In genomic region chr1:171252415-171252814, GRCm38 (mm10) we compare ENCODE assay signal across 9 mouse cellular contexts. TPM values are rescaled to one million over a fixed set of nuclear protein-coding genes. Genes with fewer than 3 reads are reported as not detected.
A peak's percentile ranks its signal among the peaks of the same experiment; 100 is the strongest.
DNase-seq lines count a peak whose midpoint lies in the region; ATAC-seq and TF ChIP-seq lines count a peak whose summit lies in the region.
"Had no signal": no experiment of that assay in that cellular context is flagged by ENCODE, and none has a peak within 500 bp of the region (broad histone marks: within the 10 kb centered on the region; RNA-seq: fewer than 3 reads in every experiment).

No protein-coding gene starts in this region.

- H3K9me3 ChIP-seq in kidney, postnatal 0 days (replicated peaks; ENCODE audit: low read length), result no peaks in the 10 kb centered on the region
- H3K9me3 ChIP-seq in embryonic facial prominence, embryonic 14.5 days (ENCODE audit: control insufficient read depth, low read length), result no peaks in the 10 kb centered on the region
- no peaks in the 10 kb centered on the region for H3K9me3 ChIP-seq in hindbrain, postnatal 0 days (ENCODE audit: low read length)
- H3K9me3 ChIP-seq in neural tube, embryonic 12.5 days, result no peaks in the 10 kb centered on the region

- ATAC-seq in kidney, postnatal 0 days (replicated peaks; ENCODE audit: low FRiP score, low read depth), result no peak
- ATAC-seq in embryonic facial prominence, embryonic 14.5 days (ENCODE audit: low read depth), result peak; percentile 0; the same call in 1 of the 2 replicates
- no peak for ATAC-seq in hindbrain, postnatal 0 days
- ATAC-seq in neural tube, embryonic 12.5 days (ENCODE audit: low FRiP score, low read depth), result no peak
- ATAC-seq in monocyte, adult 5-6 weeks (replicated peaks; ENCODE audit: insufficient number of reproducible peaks, low FRiP score, low TSS enrichment, poor library complexity, severe bottlenecking), result no peak

- WGBS in kidney, postnatal 0 days, result 46% methylated on average over 17 of the region's 17 CpGs
- WGBS in kidney, adult 2 months, result 73% methylated on average over 17 of the region's 17 CpGs
- WGBS in embryonic facial prominence, embryonic 14.5 days, result 30% methylated on average over 17 of the region's 17 CpGs
- 43% methylated on average over 17 of the region's 17 CpGs for WGBS in hindbrain, postnatal 0 days
- WGBS in neural tube, embryonic 12.5 days, result 60% methylated on average over 17 of the region's 17 CpGs

- H3K9ac ChIP-seq in kidney, postnatal 0 days (ENCODE audit: low read depth, low read length), result peak overlapping the region; percentile 60
- peak overlapping the region; percentile 63 for H3K9ac ChIP-seq in embryonic facial prominence, embryonic 14.5 days (ENCODE audit: low read depth, low read length)
- peak overlapping the region; percentile 24; the same call in 1 of the 2 replicates for H3K9ac ChIP-seq in hindbrain, postnatal 0 days (replicated peaks; ENCODE audit: low read length)
- H3K9ac ChIP-seq in neural tube, embryonic 12.5 days, result no peak overlapping the region

- H3K27me3 ChIP-seq in kidney, postnatal 0 days (ENCODE audit: insufficient read depth, low read length), result no peaks in the 10 kb centered on the region
- no peaks in the 10 kb centered on the region for H3K27me3 ChIP-seq in kidney, adult 2 months (replicated peaks; ENCODE audit: control insufficient read depth, insufficient read depth, low read length)
- H3K27me3 ChIP-seq in embryonic facial prominence, embryonic 14.5 days (replicated peaks; ENCODE audit: control insufficient read depth, insufficient read depth, low read length), result no peaks in the 10 kb centered on the region
- no peaks in the 10 kb centered on the region for H3K27me3 ChIP-seq in hindbrain, postnatal 0 days (ENCODE audit: insufficient read depth, low read length)
- no peaks in the 10 kb centered on the region for H3K27me3 ChIP-seq in neural tube, embryonic 12.5 days (replicated peaks)

- H3K4me3 ChIP-seq in kidney, postnatal 0 days (replicated peaks; ENCODE audit: low read depth, low read length), result 0 out of 2 replicates have a peak overlapping the region, but pooled peaks have one; percentile 33
- no peak overlapping the region for H3K4me3 ChIP-seq in kidney, adult 2 months (ENCODE audit: insufficient read depth, low read depth, low read length)
- peak overlapping the region; percentile 46 for H3K4me3 ChIP-seq in embryonic facial prominence, embryonic 14.5 days (ENCODE audit: low read depth, low read length)
- no peak overlapping the region for H3K4me3 ChIP-seq in hindbrain, postnatal 0 days (ENCODE audit: low read length)
- no peak overlapping the region for H3K4me3 ChIP-seq in neural tube, embryonic 12.5 days

- no peak for TF ChIP-seq POLR2A in kidney, adult 2 months (IDR thresholded peaks at IDR 0.05; ENCODE audit: low read depth, low read length)

- peak overlapping the region; percentile 75 for H3K4me2 ChIP-seq in kidney, postnatal 0 days (ENCODE audit: low read length)
- H3K4me2 ChIP-seq in embryonic facial prominence, embryonic 14.5 days (ENCODE audit: low read depth, low read length), result peak overlapping the region; percentile 80
- peak overlapping the region; percentile 58 for H3K4me2 ChIP-seq in hindbrain, postnatal 0 days (ENCODE audit: low read depth, low read length)
- H3K4me2 ChIP-seq in neural tube, embryonic 12.5 days (replicated peaks), result peak overlapping the region; percentile 58

- no peaks in the 10 kb centered on the region for H3K36me3 ChIP-seq in kidney, postnatal 0 days (ENCODE audit: insufficient read depth, low read length)
- no peaks in the 10 kb centered on the region for H3K36me3 ChIP-seq in kidney, adult 2 months (ENCODE audit: control insufficient read depth, insufficient read depth, low read length)
- H3K36me3 ChIP-seq in embryonic facial prominence, embryonic 14.5 days (ENCODE audit: control insufficient read depth, insufficient read depth, low read length), result peaks cover 37% of the 10 kb centered on the region
- H3K36me3 ChIP-seq in hindbrain, postnatal 0 days (ENCODE audit: insufficient read depth, low read length), result no peaks in the 10 kb centered on the region
- no peaks in the 10 kb centered on the region for H3K36me3 ChIP-seq in neural tube, embryonic 12.5 days

- no peak for DNase-seq in kidney, postnatal 0 days (ENCODE audit: low spot score)
- no peak for DNase-seq in kidney, adult 2 months
- no peak for DNase-seq in embryonic facial prominence, embryonic 14.5 days (ENCODE audit: low spot score)
- peak; percentile 58 for DNase-seq in hindbrain, postnatal 0 days (ENCODE audit: low spot score)
- DNase-seq in spleen, postnatal 36 days (ENCODE audit: low spot score in 2 of 2), result no peak
- DNase-seq in lung, adult 18-20 months, result no peak

- peaks cover 29% of the 10 kb centered on the region for H3K4me1 ChIP-seq in kidney, postnatal 0 days (replicated peaks; ENCODE audit: insufficient read depth, low read length)
- H3K4me1 ChIP-seq in kidney, adult 2 months (ENCODE audit: control insufficient read depth, insufficient read depth, low read length), result no peaks in the 10 kb centered on the region
- H3K4me1 ChIP-seq in embryonic facial prominence, embryonic 14.5 days (ENCODE audit: control insufficient read depth, insufficient read depth, low read length), result peaks cover 42% of the 10 kb centered on the region
- H3K4me1 ChIP-seq in hindbrain, postnatal 0 days (ENCODE audit: insufficient read depth, low read length), result peaks cover 24% of the 10 kb centered on the region
- peaks cover 43% of the 10 kb centered on the region for H3K4me1 ChIP-seq in neural tube, embryonic 12.5 days

- no peak for TF ChIP-seq CTCF in kidney, postnatal 0 days (IDR thresholded peaks at IDR 0.05; ENCODE audit: low read depth)
- no peak for TF ChIP-seq CTCF in kidney, adult 2 months (conservative IDR thresholded peaks at IDR 0.05; ENCODE audit: insufficient read depth, insufficient read length, low read depth, low read length)
- no peak for TF ChIP-seq CTCF in hindbrain, postnatal 0 days (IDR thresholded peaks at IDR 0.05; ENCODE audit: low read depth)

- H3K27ac ChIP-seq in kidney, postnatal 0 days, result peak overlapping the region; percentile 86
- H3K27ac ChIP-seq in kidney, adult 2 months (ENCODE audit: insufficient read depth, low read depth, low read length), result no peak overlapping the region
- peak overlapping the region; percentile 93 for H3K27ac ChIP-seq in embryonic facial prominence, embryonic 14.5 days (replicated peaks; ENCODE audit: low read depth, low read length)
- peak overlapping the region; percentile 64; the same call in 1 of the 2 replicates for H3K27ac ChIP-seq in hindbrain, postnatal 0 days
- H3K27ac ChIP-seq in neural tube, embryonic 12.5 days, result no peak overlapping the region
- H3K27ac ChIP-seq: macrophage had no signal

RNA-seq across cellular contexts. Expression of gene Ndufs2, which starts 1.2 kb away (rescaled TPM):
- 375 and 405 TPM in 2 replicates for polyA plus RNA-seq in kidney, postnatal 0 days (2015; fragmentation: Nextera tagmentation; extraction: Ambion mirVana)
- polyA plus RNA-seq in kidney, adult 2 months (2012; rRNA removed), result 374 and 559 TPM in 2 replicates
- 233 and 246 TPM in 2 replicates for polyA plus RNA-seq in embryonic facial prominence, embryonic 14.5 days (2014; fragmentation: Nextera tagmentation; extraction: Ambion mirVana)
- total RNA-seq in hindbrain, postnatal 0 days (2014; rRNA removed), result 234 and 269 TPM in 2 replicates
- polyA plus RNA-seq in hindbrain, postnatal 0 days (2015; fragmentation: Nextera tagmentation; extraction: Ambion mirVana), result 279 and 286 TPM in 2 replicates
- polyA plus RNA-seq in neural tube, embryonic 12.5 days (2016; fragmentation: Nextera tagmentation; extraction: Ambion mirVana), result 233 and 247 TPM in 2 replicates
- 172 to 231 TPM (median 231 TPM) in 3 replicates for total RNA-seq in monocyte, adult 5-6 weeks (2017)

RNA-seq across cellular contexts. Expression of gene Adamts4, which starts 2.2 kb away (rescaled TPM):
- 5.2 and 7.0 TPM in 2 replicates for polyA plus RNA-seq in kidney, postnatal 0 days (2015; fragmentation: Nextera tagmentation; extraction: Ambion mirVana)
- polyA plus RNA-seq in kidney, adult 2 months (2012; rRNA removed), result 1.2 and 1.5 TPM in 2 replicates
- 11.7 and 13.1 TPM in 2 replicates for polyA plus RNA-seq in embryonic facial prominence, embryonic 14.5 days (2014; fragmentation: Nextera tagmentation; extraction: Ambion mirVana)
- 7.4 and 8.9 TPM in 2 replicates for total RNA-seq in hindbrain, postnatal 0 days (2014; rRNA removed)
- 4.4 and 5.1 TPM in 2 replicates for polyA plus RNA-seq in hindbrain, postnatal 0 days (2015; fragmentation: Nextera tagmentation; extraction: Ambion mirVana)
- polyA plus RNA-seq in neural tube, embryonic 12.5 days (2016; fragmentation: Nextera tagmentation; extraction: Ambion mirVana), result 6.2 and 6.3 TPM in 2 replicates
- not detected in 3 replicates for total RNA-seq in monocyte, adult 5-6 weeks (2017)

RNA-seq across cellular contexts. Expression of gene B4galt3, which starts 17.7 kb away (rescaled TPM):
- 63.9 and 72.0 TPM in 2 replicates for polyA plus RNA-seq in kidney, postnatal 0 days (2015; fragmentation: Nextera tagmentation; extraction: Ambion mirVana)
- polyA plus RNA-seq in kidney, adult 2 months (2012; rRNA removed), result 58.9 and 67.7 TPM in 2 replicates
- 60.2 and 64.0 TPM in 2 replicates for polyA plus RNA-seq in embryonic facial prominence, embryonic 14.5 days (2014; fragmentation: Nextera tagmentation; extraction: Ambion mirVana)
- 80.5 and 101 TPM in 2 replicates for total RNA-seq in hindbrain, postnatal 0 days (2014; rRNA removed)
- 88.8 and 91.9 TPM in 2 replicates for polyA plus RNA-seq in hindbrain, postnatal 0 days (2015; fragmentation: Nextera tagmentation; extraction: Ambion mirVana)
- polyA plus RNA-seq in neural tube, embryonic 12.5 days (2016; fragmentation: Nextera tagmentation; extraction: Ambion mirVana), result 88.3 and 95.6 TPM in 2 replicates
- total RNA-seq in monocyte, adult 5-6 weeks (2017), result 32.4 to 35.5 TPM (median 34.3 TPM) in 3 replicates

RNA-seq across cellular contexts. Expression of gene Fcer1g, which starts 18.2 kb away (rescaled TPM):
- polyA plus RNA-seq in kidney, postnatal 0 days (2015; fragmentation: Nextera tagmentation; extraction: Ambion mirVana), result 38.8 and 50.1 TPM in 2 replicates
- 35.8 and 46.8 TPM in 2 replicates for polyA plus RNA-seq in kidney, adult 2 months (2012; rRNA removed)
- 92.7 and 100 TPM in 2 replicates for polyA plus RNA-seq in embryonic facial prominence, embryonic 14.5 days (2014; fragmentation: Nextera tagmentation; extraction: Ambion mirVana)
- total RNA-seq in hindbrain, postnatal 0 days (2014; rRNA removed), result 24.2 and 30.6 TPM in 2 replicates
- 31.4 and 34.6 TPM in 2 replicates for polyA plus RNA-seq in hindbrain, postnatal 0 days (2015; fragmentation: Nextera tagmentation; extraction: Ambion mirVana)
- 21.9 and 24.3 TPM in 2 replicates for polyA plus RNA-seq in neural tube, embryonic 12.5 days (2016; fragmentation: Nextera tagmentation; extraction: Ambion mirVana)
- total RNA-seq in monocyte, adult 5-6 weeks (2017), result 875 to 1,050 TPM (median 955 TPM) in 3 replicates

RNA-seq across cellular contexts. Expression of gene Apoa2, which starts 27.6 kb away (rescaled TPM):
- 20.2 and 21.1 TPM in 2 replicates for polyA plus RNA-seq in kidney, postnatal 0 days (2015; fragmentation: Nextera tagmentation; extraction: Ambion mirVana)
- 19.8 and 20.8 TPM in 2 replicates for polyA plus RNA-seq in kidney, adult 2 months (2012; rRNA removed)
- polyA plus RNA-seq in embryonic facial prominence, embryonic 14.5 days (2014; fragmentation: Nextera tagmentation; extraction: Ambion mirVana), result 1.9 TPM in 2 replicates
- total RNA-seq in hindbrain, postnatal 0 days (2014; rRNA removed), result not detected in 2 replicates
- 8.1 and 8.8 TPM in 2 replicates for polyA plus RNA-seq in hindbrain, postnatal 0 days (2015; fragmentation: Nextera tagmentation; extraction: Ambion mirVana)
- polyA plus RNA-seq in neural tube, embryonic 12.5 days (2016; fragmentation: Nextera tagmentation; extraction: Ambion mirVana), result 5.4 and 7.6 TPM in 2 replicates
- not detected in 3 replicates for total RNA-seq in monocyte, adult 5-6 weeks (2017)
- polyA plus RNA-seq: macrophage had no signal

Comparison
In these comparisons a context has a peak if more than half of its experiments do, and no peak if none do; other contexts are left out.
1. H3K27ac ChIP-seq: peak in kidney, postnatal 0 days (single experiment), embryonic facial prominence, embryonic 14.5 days (single experiment) and hindbrain, postnatal 0 days (single experiment); none in kidney, adult 2 months (single experiment) and neural tube, embryonic 12.5 days (single experiment).
2. H3K4me3 ChIP-seq: peak in kidney, postnatal 0 days (single experiment) and embryonic facial prominence, embryonic 14.5 days (single experiment); none in kidney, adult 2 months (single experiment), hindbrain, postnatal 0 days (single experiment) and neural tube, embryonic 12.5 days (single experiment).
3. Peak in every context shown above with its lines, with median percentiles within 50 percentile points of each other: H3K4me2 ChIP-seq.